Mouse (Mus musculus): Measurements from ENCODE around the gene Trim30c.
"Not testable (repeated sequence)": the region's sequence is repeated elsewhere in the genome, so short reads cannot be mapped to it uniquely, and the experiment has no call there.

Gene Trim30c

DNA sequence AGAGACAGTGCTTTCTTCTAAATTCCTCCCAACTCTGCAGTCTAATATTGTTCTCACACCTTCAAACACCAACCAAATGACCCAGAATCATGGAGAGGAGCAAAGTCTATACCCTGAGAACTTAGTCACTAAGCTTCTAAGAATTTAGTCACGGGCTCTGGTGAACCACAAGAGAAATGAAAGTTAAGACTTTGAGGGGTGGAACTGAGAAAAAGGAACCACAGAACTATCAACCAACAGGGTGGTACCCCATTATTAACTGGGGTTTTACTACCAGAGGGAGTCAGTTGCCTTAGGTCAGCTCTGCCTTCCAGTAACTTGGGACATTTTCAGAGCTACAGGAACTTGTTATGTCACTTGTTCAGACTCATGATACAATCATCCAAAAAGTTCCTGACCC lies at the start of gene Trim30c:
Trim30c (minus strand) TSS at position 140 of the 400 bp plus-strand sequence.
- DNase-seq (ENCODE audit: low spot score) = no peak

DNA sequence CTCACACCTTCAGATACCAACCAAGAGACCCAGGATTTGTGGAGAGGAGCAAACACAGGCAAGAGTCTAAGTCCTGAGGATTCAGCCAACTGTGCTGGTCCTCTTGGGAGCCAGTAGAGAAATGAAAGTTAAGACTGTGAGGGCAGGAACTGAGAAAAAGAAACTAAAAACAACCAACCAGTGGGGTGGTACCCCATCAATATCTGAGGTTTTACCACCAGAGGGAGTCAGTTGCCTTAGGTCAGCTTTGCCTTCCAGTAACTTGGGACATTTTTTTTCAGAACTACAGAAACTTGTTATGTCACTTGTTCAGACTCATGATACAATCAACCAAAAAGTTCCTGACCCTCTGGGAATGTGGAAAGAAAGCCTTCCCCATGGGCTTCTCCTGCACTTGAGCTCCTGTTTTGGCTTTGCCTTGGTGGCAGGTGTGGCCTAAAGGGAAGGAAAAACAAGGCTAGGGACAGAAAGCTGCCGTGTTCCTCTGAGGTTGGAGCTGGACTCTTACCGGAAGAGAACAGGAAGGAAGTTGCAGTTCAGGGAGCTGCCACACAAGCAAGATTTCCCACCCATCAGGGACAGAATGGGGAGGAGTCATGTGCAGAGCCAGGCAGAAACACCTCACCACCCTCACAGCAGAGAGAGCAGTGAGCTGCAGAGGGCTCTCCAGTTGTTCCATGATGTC lies 45.5 kb upstream of the Trim30c start:
- no peak for DNase-seq (ENCODE audit: low spot score)

DNA sequence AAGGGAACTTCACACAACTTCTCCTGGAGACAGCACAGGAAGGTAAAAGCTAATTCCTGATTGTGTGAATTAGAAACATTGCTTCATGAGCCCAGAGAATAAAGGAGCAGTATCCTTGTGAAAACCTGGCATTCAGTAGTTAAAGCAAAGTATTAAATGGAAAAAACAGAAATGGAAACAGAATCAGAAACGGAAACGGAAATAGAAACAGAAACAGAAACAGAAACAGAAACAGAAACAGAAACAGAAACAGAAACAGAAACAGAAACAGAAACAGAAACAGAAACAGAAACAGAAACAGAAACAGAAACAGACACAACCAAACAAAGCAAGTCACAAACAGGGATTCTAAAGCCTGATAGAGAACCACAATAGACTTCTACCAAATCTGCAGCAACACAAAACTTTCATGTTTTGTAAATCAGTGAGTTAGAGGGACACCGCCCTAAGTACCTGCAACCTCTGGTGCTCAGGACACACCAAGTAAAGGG lies 3.9 kb upstream of the Trim30c start:
- no peak for DNase-seq (ENCODE audit: low spot score)

DNA sequence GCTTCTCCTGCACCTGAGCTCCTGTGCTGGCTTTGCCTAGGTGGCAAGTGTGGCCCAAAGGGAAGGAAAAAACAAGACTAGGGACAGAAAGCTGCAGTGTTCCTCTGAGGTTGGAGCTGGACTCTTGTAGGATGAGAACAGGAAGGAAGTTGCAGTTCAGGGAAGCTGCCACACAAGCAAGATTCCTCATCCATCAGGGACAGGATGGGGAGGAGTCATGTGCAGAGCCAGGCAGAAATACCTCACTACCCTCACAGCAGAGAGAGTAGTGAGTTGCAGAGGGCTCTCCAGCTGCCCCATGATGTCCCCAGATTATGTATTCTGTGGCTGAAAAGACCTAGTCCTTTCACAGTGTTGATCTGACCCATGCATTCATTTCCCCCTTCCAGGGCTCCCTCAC lies 503 bp upstream of the Trim30c start:
- DNase-seq (ENCODE audit: low spot score) = no peak

DNA sequence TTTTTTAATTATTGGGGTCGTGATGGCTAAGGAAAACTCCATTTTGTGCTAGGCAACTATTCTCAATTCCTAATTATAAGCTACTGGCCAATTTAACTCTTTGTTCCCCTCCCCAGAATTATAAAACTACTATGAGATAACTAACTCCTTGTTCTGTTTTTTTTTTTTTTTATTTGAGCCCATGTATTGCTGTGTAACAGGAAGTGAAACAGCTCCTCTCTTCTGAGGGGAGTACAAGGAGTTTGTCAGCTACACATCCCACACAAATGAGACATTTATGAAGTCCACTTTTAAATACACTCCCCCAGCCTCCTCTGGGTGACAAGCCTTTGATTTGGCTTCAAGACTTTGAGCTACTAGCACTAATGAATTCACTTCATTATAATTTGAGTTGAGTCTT lies 2.1 kb downstream of the Trim30c start:
- no peak for DNase-seq (ENCODE audit: low spot score)

DNA sequence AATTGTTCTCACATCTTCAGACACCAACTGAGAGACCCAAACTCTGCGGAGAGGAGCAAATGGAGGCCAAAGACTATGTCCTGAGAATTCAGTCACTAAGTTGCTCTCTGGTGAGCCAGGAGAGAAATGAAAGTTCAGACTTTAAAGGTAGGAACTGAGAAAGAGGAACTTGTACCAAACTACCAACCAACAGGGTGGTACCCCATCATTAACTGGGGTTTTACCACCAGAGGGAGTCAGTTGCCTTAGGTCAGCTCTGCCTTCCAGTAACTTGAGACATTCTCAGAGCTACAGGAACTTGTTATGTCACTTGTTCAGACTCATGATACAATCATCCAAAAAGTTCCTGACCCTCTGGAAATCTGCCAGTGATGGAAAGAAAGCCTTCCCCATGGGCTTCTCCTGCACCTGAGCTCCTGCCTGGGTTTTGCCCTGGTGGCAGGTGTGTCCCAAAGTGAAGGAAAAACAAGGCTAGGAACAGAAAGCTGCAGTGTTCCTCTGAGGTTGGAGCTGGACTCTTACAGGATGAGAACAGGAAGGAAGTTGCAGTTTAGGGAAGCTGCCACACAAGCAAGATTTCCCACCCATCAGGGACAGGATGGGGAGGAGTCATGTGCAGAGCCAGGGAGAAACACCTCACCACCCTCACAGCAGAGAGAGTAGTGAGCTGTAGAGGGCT lies 30.8 kb downstream of the Trim30c start, which contains the start of gene Trim30b:
Trim30b (minus strand) TSS at position 149 of the 679 bp plus-strand sequence.
- DNase-seq (ENCODE audit: low spot score) = no peak

DNA sequence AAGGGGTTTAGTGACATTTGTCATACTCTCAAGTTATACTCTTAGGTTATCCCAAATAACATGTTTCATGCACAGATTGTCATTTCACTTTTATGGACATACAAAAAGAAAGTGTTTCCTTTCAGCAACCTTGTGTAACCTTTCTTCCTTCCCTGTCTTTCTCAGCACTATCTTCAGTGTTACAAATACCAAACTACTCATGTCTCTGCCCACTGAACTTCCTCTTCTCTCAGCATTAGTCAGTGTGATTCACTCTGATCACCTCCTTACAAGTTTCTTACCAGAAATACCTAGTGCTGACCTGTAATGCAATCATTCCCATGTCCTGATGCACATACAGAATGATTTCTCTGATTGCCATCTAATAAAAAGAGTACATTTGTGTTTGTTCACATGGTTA lies 34.3 kb downstream of the Trim30c start:
- no peak for DNase-seq (ENCODE audit: low spot score)

DNA sequence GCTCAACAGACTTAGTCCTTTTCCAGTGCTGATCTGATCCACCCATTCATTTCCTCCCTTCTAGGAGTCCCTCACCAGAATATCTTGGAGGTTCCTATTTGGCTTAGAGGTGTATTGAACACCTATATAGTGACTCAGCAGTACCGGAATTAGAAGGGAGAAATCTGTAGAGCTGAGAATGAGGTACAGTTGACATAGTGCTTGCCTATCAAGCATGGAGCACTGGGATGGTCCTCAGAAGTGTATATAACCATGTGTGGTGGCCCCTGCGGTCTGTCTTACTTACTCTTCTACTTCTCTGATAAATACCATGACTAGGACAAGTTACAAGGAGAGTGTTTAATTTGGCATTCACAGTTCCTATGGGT lies 47.1 kb downstream of the Trim30c start:
- no peak for DNase-seq (ENCODE audit: low spot score)

DNA sequence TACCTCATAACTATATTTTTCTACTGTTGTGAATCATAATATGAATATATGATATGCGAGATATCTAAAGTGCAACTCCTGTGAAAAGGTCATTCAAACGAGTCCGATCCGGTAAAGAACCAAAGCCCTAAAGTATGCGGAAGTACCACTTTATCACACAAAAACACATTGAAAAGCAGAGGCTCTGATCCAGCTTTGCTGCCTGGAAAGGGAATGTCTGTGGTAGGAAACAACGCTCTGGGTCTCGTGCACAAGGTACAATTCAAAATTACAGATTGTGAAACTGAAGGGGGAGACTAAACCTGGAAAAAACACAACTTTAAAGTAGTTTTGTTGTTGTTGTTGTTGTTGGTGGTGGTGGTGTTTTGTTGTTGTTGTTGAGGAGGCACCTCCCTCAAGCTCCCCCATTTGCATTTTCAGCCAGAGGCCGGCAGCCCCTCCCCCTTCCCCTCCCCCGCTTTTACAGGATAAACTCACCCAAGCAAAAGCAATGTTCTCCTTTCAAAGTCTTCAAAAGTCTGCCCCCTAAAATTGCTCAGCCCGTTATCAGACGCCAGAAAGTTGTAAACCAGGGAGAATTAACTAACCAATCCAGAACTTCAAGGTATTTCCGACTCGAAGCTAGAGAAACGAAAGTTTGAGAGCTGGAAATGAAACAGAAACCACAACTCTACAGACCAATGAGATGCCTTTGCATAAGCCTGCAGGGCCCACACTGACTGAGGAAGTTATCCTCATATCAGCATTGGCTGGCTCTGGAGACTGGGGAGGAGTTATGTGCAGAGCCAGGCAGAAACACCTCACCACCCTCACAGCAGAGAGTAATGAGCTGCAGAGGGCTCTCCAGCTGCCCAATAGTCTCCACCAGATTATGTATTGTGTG lies 47.7 kb downstream of the Trim30c start, which contains the start of gene Trim12c:
Trim12c (minus strand) TSS at position 646 of the 883 bp plus-strand sequence.
- peak; percentile 69 for DNase-seq (ENCODE audit: low spot score)

DNA sequence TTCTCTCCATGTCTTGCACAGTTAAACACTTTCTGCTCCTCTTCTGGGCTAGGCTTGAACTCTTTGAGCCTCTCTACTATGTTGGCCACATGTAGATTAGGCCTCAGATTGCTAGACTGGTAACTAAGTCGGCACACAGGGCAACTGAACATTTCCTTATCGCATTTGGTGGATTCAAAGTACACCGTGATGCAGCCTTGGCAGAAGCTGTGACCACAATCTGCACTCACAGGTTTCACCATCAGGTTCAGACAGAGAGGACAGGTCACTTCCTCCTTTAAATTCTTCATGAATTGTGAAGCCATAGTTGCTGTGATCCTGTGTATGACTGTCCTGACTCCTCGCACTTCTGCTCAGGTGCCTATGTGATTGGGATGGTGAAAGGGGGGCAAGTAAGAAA lies 52.6 kb downstream of the Trim30c start:
- DNase-seq (ENCODE audit: low spot score) = not testable (repeated sequence)

DNA sequence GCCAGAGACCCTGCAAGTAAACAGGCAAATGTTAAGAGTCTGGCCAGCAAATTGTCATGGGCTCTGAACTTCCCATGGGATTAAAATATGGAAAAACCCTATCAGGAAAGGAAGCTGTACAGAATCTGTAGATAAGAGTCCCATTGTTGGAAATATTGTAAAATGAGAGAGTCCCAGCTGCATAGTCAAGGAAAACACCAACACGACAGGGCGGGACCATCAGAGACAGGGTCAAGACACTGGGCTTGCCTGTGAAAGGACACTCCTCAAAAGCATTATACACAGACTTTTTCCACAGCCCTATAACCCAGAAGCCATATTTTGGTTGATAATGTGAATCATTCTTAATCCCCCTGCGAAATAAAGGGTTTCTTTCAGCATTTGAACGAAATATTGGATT lies 59.9 kb downstream of the Trim30c start:
- not testable (repeated sequence) for DNase-seq (ENCODE audit: low spot score)

DNA sequence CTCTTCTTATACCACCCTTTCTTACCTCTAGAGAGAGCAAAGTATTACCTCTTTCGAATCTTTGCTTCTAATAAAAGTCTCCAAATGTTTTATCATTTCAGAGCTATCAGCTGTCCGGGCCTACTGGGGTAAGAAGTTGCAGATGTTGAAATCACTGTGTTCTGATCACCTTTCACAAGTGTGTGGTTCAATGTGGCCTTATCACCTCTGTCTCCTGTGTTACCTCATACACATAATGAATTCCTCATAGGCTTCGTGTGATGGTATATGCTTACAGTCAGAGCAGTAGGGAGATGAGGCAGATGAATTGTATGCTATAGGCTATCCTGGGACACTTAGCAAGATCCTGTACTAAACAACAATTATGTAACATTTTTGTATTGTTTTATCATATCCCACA lies 65.1 kb downstream of the Trim30c start:
- DNase-seq (ENCODE audit: low spot score) = not testable (repeated sequence)

Data from urinary bladder, postnatal 14 days (tissue).